Mouse (Mus musculus): ENCODE measurements around the gene Gtpbp4.
"Not testable (repeated sequence)": the region's sequence is repeated elsewhere in the genome, so short reads cannot be mapped to it uniquely, and the experiment has no call there.

Gene Gtpbp4

DNA sequence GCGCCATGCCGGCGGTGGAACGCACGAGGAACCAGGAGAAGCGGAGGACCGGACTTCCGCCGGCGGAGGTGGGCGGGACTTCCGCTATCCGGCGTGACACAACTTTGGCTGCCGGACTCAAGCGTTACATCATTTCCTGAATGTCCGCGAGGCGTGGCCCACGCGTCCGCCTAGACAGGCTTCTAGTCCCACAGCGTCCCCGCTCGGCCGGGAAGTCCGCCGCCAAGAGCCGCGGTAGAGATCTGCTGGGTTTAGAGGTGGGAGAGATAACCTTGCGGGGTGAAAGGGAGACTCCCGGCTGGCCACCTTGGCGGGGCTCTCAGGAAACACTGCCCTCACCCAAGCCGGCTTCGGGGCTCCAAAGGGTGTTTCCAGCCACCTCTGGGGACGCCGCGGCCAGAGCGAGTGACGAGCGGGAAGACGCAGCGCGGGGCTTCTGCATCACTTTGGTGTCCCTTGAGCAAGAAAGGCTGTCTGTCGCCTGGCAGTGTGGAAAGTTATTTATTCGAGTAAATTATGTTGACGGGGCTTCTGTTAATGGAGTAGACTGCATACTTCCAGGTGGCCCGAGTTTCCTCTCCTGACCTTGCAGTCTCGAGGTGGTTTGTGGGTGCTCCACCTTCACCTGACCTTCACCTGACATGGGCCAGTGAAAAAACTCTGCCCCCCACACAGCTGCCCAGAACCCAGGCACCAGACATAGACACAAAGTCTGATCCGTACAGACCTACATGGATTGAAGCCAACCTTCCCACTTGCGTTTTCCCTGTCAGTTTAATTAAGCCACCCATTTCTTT lies at the start of gene Gtpbp4:
Gene Gtpbp4, minus strand, starts transcription at position 94 of the 797 bp plus-strand sequence.
- peak; percentile 94 for DNase-seq (ENCODE audit: low spot score)

DNA sequence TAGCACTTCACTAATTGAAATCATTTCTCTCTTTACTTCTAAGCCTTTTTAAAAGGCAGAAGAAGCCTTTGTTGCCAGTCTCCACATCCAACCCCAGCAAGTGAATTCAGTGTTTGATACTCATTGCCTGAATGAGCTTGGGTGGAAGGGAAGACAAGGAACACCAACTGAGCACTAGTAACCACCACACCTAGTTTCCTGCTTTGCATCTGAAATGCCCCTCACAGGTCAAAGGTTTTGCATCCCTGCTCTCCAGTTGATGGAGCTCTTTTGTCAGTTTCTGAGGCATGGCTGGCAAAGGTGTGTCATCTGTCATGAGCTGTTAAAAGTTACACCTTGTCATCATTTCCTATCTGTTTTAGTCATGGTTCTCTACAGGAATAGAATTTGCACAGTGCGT lies 48.8 kb upstream of the Gtpbp4 start:
- no peak for DNase-seq (ENCODE audit: low spot score)

DNA sequence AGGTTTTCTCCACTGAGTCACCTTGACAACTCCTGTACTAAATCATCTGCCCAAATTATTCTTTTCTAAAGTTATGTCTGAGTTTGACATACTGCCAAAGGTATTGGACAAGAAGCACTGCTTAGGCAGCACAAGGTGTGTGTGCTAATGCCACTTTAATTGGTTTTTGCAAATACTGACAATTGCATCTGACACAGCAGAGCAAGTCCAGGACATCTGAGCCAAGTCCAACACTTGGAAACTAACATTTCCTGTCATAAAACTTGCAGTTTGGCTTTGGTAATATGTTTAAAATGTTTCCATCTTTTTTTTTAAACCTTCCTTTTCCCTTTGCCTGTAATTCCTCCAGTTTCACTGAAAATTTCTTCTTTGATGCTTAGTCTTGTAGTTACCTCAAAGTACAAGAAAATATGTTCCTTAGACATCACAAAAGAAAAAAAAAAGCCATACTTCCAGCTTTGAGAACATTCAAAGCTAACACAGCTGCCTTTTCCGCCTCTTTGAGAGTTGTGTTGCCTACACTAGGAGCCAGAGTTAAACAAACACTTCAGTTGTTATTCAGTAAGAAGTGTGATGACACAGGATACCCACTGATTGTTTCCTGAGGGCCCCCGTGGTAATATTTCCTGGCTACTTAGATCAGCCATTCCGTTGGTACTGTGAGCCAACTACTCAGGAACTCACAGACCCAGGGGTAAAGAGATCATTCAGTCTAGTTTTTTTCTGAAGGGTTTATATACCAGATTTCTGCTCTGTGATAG lies 47.6 kb upstream of the Gtpbp4 start:
- no peak for DNase-seq (ENCODE audit: low spot score)

DNA sequence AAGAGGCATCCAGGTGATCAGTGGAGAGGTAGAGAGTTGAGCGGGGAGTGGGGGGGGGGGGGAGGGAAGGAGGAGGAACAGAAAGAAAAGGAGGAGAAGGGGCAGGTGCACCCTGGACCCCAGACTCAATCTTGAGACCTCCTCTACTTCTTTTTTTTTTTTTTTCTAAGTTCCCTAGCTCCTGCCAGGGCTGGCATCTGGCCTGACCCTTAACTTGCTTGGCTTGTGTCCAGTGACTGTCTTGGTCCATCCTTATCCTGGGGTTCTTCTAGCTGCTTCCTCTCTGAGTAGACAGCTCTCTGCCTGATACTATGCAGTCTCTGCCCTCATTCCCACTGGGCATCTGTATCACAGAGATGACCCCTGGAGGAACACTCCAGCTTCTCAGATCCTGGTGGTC lies 44.7 kb upstream of the Gtpbp4 start:
- DNase-seq (ENCODE audit: low spot score): no peak

DNA sequence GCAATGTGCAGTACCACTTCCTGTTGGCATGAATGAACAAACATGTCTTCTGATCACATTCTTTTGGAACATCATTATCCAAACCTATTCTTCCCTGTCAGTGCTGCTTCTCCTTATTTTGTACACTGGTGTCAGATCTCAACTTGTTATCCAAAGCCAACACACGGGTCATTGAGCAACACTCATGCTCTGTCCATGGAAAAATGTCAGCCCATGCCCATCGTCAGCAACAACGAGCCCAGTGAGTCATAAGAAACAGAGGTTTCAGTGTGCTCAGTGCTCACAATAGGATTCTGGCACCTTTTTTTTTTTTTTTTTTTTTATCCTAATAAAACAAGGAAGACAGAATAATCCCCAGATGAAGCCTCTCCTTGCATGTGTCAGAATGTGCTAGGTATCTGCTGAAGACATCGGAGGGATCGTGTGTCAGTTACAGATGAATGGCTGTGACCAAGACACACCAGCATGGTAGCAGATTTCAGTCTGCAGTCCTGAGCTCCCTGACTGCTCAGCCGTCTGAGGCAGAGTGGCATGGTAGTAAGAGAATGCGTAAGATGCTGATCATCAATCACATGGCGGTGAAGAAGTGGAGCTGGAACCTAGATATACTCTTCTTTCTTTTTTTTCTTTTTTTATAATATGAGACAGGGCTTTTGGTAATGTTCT lies 36.2 kb upstream of the Gtpbp4 start:
- DNase-seq (ENCODE audit: low spot score): no peak

DNA sequence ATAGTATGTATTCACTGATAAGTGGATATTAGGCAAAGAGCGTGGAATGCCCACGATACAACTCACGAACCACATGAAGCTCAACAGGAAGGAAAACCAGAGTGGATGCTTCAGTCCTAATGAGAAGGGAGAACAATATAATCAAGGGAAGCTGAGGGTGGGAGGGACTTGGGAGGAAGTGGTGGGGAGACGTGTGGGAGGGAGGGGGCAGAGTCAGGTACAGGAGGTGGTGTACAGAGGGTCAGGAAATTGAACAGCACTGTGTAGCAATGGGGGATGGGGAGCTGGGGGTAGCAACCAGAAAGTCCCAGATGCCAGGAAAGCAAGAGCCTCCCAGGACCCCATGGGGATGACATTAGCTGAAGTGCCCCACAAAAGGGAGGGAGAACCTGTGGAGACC lies 34.5 kb upstream of the Gtpbp4 start:
- no peak for DNase-seq (ENCODE audit: low spot score)

DNA sequence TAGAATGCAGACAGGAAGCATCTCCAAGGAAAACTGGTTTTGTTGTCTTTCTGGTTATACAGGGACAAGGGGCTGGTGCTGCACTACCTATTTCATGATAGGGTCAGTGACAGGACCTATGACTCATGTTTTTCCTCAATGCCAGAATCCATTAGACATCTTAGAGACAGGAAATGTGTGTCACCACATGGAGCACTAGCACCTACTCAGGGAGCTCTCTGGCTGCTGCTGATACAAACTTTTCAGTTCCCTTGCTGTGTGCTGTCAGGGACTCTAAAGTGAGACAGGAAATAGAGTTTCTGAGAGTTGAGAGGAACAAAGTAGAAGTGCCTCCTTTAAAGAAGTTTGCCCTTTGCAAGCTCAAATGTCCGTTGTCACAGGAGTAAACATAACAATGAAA lies 31.4 kb upstream of the Gtpbp4 start:
- no peak for DNase-seq (ENCODE audit: low spot score)

DNA sequence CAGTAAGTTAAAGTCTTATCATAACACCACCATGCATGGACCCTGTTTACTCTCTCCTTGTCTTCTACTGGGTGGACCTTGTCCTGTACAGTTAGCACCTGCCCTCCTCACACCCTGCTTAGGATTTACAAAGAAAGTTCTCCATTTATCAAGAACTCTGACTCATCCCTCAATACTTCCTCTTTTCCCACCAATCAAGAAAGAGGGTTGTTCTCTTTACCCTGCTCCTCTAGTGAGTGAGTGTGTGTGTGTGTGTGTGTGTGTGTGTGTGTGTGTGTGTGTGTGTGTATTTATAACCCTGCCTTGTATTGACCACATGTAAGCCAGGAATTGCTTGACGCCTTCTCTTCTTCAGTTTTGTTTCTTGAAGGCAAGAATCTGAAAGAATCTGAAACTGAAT lies 26.7 kb upstream of the Gtpbp4 start:
- no peak for DNase-seq (ENCODE audit: low spot score)

DNA sequence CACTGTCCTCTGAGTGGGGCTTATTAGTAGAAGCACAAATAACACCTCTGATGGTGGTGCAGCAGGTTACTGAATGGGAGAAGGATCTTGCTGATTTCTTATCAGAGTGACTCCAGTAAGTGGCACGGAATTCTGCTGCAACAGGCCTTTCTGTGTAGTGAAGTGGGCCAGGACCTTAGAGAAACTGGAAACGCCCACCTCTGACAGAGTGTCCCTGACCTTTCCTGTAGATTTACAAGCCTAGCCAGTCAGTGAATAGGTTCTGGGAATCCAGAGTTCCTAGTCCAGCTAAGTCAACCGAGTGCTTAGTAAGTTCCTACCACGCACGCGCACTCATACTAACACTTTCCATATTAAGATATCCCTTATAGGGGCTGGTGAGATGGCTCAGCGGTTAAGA lies 25.7 kb upstream of the Gtpbp4 start:
- DNase-seq (ENCODE audit: low spot score): no peak

DNA sequence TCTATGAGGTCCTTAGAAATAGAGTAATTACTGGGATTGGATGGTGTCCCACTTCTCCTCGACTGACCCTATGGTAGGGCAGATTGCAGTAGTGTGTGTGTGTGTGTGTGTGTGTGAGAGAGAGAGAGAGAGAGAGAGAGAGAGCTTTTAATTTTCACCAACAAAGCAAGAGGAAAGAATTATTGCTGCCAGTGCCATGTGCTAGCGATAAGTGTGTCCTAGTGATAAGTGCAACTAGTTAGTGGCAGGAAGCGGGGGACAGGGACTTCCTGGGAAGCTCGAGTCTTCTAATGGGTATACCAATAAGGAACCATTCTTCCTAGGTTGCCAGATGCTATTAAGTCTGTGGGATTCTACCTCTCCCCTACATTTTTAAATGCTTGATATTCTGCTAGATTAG lies 23.8 kb upstream of the Gtpbp4 start:
- DNase-seq (ENCODE audit: low spot score): no peak

DNA sequence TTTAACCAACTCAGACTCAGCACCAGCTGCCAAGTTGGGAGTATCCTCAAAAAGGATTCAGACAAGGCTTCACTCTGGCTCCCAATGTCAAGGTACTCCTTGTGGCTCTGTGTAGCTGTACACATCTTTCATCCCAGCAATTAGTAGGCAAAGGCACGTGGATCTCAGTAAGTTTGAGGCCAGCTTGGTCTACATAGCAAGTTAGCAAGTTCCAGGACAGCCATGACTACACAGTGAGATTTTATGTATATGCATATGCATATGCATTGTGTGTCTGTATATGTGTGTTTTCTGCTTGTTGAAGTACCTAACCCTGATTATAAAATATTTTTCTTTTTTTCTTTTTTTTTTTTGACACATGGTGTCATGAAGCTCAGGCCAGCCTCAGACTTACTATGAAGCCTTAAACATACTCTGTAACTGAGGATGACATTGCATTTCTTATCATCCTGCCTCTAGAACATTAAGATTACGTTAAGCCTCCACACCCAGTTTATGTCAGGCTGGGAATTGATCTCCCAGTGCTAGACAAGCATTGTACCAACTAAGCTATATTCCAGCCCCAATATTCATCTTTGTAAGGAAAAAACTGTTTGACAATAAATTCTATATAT lies 23.2 kb upstream of the Gtpbp4 start:
- DNase-seq (ENCODE audit: low spot score): no peak

DNA sequence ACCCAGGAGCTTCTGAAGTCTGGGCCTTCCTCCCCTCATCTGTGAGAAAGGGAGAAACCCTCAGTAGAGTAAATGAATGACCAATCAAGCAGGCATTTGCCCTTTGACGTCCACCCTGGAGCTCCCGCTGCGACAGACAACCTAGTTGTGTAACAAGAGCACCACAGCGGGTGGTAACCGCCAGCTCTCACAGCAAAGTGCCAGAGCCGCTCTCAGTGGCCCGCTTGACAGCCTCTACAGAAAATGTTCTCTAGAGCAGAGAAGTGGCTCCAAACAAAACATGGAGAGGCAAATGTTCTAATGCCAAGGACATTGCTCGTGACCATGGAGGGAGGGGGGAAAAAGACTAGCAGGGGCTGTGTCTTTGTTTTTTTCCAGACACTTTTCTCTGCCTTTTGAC lies 21.3 kb upstream of the Gtpbp4 start:
- DNase-seq (ENCODE audit: low spot score): peak; percentile 34

DNA sequence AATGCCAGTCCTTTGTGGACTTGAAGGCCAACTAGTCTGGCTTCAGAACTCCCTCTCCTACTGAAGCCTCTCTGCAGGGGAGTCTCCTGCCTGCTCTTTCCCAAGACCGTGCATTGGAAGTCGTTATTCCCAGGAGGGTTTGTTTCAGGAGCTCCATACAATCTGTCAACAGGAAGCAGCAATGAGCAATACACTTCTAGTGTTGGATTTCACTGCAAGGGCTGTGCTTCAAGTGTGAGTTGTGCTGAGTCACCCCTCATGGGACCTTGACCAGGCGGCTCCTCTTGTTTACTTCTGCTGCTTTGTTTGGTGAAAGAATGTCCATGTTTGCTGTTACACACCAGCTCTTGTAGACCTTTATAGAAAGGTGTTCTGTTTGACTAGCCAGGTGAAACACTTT lies 18.5 kb upstream of the Gtpbp4 start:
- no peak for DNase-seq (ENCODE audit: low spot score)

DNA sequence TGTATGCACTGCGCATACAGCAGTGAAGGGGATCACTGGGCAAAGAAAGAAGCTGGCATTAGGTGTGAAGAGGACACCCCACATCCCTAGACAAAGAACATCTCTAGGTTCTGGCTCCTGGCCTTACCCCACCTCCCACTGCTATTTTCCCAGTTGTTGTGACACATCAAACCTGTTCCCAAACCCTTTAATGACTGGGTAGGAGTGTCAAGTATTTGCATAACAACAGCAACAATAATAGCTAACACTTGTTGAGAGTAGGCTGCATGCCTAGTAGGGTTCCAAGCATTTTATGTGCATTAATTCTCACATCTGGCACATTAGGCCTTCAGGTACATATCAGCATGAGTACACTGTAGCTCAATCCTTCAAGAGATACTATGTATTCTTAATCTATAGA lies 17.6 kb upstream of the Gtpbp4 start:
- DNase-seq (ENCODE audit: low spot score): no peak

DNA sequence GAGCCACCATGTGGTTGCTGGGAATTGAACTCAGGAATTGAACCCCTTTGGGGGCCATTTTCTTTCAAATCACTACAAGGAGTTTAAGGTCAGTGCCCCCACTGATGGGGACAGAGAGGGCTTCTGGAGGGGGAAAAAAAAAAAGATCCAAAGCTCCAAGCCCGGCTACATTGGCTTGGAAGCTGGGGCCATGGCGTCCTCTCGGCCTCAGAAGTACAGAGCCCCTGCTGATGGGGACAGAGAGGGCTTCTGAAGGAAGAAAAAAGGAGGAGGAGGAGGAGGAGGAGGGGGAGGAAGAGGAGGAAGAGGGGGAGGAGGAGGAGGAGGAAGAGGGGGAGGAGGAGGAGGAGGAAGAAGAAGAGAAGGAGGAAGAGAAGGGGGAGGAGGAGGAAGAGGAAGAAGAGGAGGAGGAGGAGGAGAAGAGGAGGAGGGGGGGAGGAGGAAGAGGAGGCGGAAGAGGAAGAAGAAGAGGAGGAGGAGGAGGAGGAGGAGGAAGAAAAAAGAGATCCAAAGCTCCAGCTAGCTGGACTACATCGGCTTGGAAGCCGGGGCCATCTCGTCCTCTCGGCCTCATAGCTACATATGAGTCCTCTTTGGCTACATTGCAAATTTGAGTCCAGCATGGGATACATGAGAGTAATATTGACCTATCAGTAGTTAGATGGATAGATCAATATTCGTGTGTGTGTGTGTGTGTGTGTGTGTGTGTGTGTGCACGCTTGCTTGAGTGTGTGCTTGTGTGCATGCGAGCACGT lies 15.9 kb upstream of the Gtpbp4 start:
- DNase-seq (ENCODE audit: low spot score): peak; percentile 56

DNA sequence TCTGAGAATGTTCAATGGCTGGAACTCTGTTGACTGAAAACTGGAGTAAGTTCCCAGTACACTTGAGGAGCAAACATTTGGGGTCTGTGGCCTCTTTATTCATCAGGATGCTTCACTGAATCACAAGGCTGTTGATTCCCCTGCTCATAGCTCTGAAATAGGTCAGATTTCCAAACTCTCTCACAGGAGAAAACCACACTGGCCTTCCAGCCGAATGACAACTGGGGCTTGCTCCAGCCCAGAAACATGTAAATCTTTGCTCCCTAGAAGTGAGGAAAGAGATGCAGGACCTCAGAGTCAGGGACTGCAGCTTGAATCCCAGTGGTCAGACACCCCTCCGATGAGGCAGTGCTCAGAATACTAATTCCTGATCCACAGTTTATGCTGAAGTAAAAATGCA lies 7.4 kb upstream of the Gtpbp4 start:
- DNase-seq (ENCODE audit: low spot score): no peak

DNA sequence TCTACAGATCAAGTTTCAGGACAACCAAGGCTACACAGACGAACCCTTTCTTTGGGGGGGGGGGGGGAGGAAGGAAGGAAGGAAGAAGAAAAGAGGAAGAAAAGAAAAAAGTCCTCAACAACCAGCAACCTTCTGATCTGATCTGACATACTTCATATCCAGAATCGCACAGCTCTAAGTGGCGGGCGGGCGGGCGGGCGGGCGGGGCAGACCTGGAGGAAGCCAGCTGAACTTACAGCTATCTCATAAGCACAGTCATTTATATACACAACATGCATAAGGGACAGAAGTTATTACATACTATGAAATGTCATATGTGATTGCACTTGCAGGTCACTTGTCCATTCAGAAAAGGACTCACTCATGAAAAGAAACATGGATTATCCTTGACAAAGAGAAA lies 3.6 kb upstream of the Gtpbp4 start:
- no peak for DNase-seq (ENCODE audit: low spot score)

DNA sequence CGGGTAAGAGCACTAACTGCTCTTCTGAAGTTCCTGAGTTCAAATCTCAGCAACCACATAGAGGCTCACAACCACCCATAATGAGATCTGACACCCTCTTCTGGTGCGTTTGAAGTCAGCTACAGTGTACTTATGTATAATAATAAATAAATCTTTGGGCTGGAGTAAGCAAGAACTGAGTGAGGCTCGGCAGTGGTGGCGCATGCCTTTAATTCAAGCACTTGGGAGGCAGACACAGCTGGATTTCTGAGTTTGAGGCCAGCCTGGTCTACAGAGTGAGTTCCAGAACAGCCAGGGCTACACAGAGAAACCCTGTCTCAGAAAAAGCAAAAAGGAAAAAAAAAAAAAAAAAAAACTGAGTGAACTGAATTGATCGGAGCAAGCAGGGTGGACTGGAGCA lies 1.3 kb upstream of the Gtpbp4 start:
- not testable (repeated sequence) for DNase-seq (ENCODE audit: low spot score)

DNA sequence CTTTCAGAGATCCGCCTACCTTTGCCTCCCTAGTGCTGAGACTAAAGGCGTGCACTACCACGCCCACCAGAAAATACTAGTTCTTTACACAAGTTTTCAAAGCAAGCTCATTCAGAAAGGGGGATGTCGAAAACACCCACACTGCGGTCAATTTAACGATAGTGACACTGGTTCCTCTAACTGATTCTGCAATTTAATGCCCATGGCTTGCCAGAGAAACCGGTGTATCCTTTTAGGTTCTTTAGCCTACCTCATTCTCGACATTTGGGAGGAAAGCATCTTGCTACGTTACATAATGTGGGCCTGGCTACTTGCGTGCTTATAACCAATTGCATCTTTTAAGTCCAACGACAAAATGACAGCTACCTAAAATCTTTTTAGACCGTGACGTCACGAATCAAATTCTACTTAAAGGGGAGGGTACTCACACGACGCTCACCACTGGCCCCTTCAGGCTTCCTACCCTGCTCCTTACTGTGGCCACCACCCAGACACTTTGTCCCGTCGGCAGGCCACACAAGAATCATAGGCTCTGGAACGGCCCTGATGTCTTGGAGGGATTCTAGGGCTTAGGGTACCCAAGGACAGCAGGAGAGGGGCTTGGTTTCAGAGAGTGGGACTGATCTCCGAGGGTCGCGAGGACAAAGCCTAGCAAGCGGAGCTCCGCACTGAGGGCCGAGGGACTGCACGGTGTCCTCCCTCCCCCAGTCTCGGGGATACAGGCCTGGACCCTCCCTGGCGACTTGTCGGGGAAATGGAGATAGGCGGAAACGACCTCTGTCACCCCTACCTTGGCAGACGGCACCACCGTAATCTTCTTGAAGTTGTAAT lies 509 bp downstream of the Gtpbp4 start:
- DNase-seq (ENCODE audit: low spot score): no peak

DNA sequence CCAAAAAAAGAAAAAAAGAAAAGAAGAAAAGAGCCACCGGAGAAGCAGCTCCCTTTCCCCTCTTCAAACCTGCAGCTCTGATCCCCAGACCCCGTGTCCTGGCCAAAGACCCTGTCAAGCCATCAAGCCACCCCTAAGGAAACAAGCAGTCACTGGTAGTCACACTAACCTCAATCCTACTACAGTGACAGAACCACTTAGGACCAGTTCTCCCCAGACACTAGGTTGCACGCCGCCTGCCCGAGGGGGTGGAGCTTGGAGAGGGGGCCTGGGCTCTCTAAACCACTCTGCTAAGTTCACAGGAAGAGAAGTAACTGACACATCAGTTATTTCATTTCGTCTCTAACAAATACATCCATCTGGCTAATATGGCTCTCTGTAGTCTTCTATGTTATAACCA lies 3.7 kb downstream of the Gtpbp4 start:
- no peak for DNase-seq (ENCODE audit: low spot score)

DNA sequence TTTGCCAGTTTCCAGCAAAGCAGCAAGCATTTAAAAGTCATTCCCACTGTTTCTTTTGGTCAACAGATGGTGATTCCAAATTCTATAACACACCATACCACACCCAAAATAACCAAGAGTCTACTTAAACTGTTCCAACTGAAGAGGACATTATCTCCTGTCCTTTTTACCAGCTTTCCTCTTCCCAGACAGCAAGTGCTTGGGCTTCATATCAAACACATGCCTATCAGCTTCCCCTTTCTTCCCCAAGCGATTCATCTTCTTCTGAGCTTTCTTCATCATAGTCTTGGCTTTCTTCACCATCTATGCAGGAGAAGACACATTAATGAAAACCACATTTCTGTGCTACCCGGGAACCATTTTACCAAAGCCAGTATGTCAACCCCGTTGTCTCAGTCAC lies 22.9 kb downstream of the Gtpbp4 start:
- no peak for DNase-seq (ENCODE audit: low spot score)

Measured in ovary, postnatal 36 days (tissue).